Mouse (Mus musculus): ENCODE measurements at regions not wholly inside any gene's neighbourhood (a gene's known extent, or its start where the extent isn't known, plus 50 kb on each side); places are given as distances from the start of the nearest gene placed in this dataset.

DNA sequence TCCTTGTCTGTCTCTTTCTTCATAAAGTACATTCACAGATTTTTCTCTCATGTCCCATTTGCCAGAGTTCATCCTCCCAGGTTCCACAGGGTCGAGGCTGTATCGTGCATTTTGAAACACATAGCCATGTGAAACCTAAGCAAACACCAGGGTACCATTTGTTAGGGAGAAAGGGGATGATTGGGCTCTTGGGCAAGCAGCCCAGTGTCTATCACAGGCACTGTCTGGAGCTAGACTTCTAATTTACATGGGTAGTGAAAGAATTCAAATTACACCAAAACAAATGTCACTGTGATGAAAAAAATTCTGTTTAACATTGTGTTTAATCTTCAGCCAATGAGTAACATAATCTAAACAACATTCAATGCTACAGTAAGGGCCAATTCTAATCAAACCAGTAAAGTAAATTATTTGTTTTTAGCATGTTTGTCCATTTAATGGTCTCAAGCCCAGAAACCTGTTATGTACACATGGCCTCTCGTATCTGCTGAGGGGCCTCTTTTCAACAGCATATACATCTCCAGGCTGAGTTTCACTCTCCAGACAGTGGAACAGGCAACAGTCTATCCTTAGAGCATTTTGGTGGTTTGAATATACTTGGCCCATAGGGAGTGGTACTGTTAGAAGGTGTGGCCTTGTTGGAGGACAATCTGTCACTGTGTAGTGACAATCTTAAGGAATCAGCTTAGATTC lies 112.3 kb upstream of the Pdha1 start:
- no peak overlapping the region for H3K27ac ChIP-seq (replicated peaks)
- H3K4me1 ChIP-seq: no peaks in the 10 kb centered on the region
- H3K9me3 ChIP-seq: no peaks in the 10 kb centered on the region
- H3K36me3 ChIP-seq (replicated peaks): no peaks in the 10 kb centered on the region
- H3K4me3 ChIP-seq: no peak overlapping the region
- 81% methylated on average over 3 of the region's 3 CpGs for WGBS
- H3K27me3 ChIP-seq (replicated peaks; ENCODE audit: low read depth, poor library complexity, severe bottlenecking): peaks cover 60% of the 10 kb centered on the region
- no peak for DNase-seq (ENCODE audit: low spot score)

DNA sequence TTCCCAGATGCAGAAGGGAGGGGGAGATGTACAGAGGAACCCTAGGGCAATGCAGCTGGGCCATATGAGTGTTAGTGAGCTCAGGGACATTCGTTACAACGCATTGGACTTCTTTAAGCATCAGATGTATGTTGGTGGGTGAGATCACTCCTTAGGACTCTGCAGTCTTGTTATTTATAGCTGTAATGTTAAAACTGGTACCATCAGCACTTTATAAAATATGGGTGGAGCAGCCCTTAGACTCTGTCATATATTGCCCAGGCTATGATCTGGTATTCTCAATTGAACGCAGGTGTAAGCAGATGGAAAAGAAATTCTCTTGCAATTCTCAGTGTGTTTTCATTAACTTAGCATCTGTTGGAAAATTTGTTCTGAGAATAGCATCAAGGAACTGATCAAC lies 68.2 kb upstream of the Pdha1 start:
- Histone ChIP-seq H3K27ac (replicated peaks) (no peak overlapping the region), H3K4me1 (no peaks in the 10 kb centered on the region), H3K36me3 (replicated peaks) (no peaks in the 10 kb centered on the region), H3K4me3 (no peak overlapping the region), H3K9me3 (no peaks in the 10 kb centered on the region), H3K27me3 (replicated peaks; ENCODE audit: low read depth, poor library complexity, severe bottlenecking) (peaks cover 63% of the 10 kb centered on the region)
- WGBS: 89% methylated on average over 3 of the region's 3 CpGs
- no peak for DNase-seq (ENCODE audit: low spot score)
